Mouse (Mus musculus) forebrain, embryonic 16.5 days (tissue): ENCODE results near the gene Ptbp1. TPM values are rescaled to one million over a fixed set of nuclear protein-coding genes. Genes with fewer than 3 reads are reported as not detected.

ENCODE experiments used
- ATAC-seq: fragments of 200-750 bp; cut with Nextera tagmentation; 2 replicates; pipeline ENCODE4 v1.8.0; 2017; ENCODE audit warnings: mild to moderate bottlenecking, moderate library complexity
- H3K27ac ChIP-seq: fragments of 300-500 bp; sonication (generic); 2 replicates; pipeline ENCODE4 v1.5.1; 2014; ENCODE audit warnings: low read length, control low read depth
- H3K27me3 ChIP-seq: fragments of 300-500 bp; sonication (generic); replicated peaks from 2 replicates; pipeline ENCODE4 v1.6.1; 2014; ENCODE audit warnings: low read length; ENCODE audit not compliant: control insufficient read depth, insufficient read depth
- H3K36me3 ChIP-seq: fragments of 300-500 bp; sonication (generic); 2 replicates; pipeline ENCODE4 v1.6.1; 2014; ENCODE audit not compliant: control insufficient read depth, insufficient read depth
- H3K4me1 ChIP-seq: fragments of 300-500 bp; sonication (generic); replicated peaks from 2 replicates; pipeline ENCODE4 v1.6.1; 2014; ENCODE audit warnings: low read length; ENCODE audit not compliant: control insufficient read depth, insufficient read depth
- H3K4me2 ChIP-seq: fragments of 300-500 bp; sonication (generic); 2 replicates; pipeline ENCODE4 v1.6.1; 2014; ENCODE audit warnings: mild to moderate bottlenecking, low read length, control low read depth
- H3K4me3 ChIP-seq: fragments of 300-500 bp; sonication (generic); replicated peaks from 2 replicates; pipeline ENCODE4 v1.5.1; 2014; ENCODE audit warnings: mild to moderate bottlenecking, low read length, control low read depth
- H3K9ac ChIP-seq: fragments of 300-500 bp; sonication (generic); replicated peaks from 2 replicates; pipeline ENCODE4 v1.6.1; 2014; ENCODE audit warnings: low read depth, low read length, control low read depth
- H3K9me3 ChIP-seq: fragments of 300-500 bp; sonication (generic); 2 replicates; pipeline ENCODE4 v1.6.1; 2016; ENCODE audit warnings: low read length; ENCODE audit not compliant: control insufficient read depth
- WGBS: fragments of 180-500 bp; shearing (Covaris S2); extraction: QIAGEN DNeasy Blood & Tissue Kit; methylation state at CpG from one replicate; pipeline ENCODE4 v1.1.7; 2014; 5-methylcytosine and 5-hydroxymethylcytosine counted together
- polyA plus RNA-seq: library from polyadenylated mRNA; unstranded; fragments of >200 nt; fragmentation: Nextera tagmentation; extraction: Ambion mirVana; gene quantifications from 2 replicates; pipeline ENCODE4 v1.2.1, GENCODE M21; 2015

The Ptbp1 gene
- polyA plus RNA-seq, 1 experiment from 2014 or later = 98.3 TPM

DNA sequence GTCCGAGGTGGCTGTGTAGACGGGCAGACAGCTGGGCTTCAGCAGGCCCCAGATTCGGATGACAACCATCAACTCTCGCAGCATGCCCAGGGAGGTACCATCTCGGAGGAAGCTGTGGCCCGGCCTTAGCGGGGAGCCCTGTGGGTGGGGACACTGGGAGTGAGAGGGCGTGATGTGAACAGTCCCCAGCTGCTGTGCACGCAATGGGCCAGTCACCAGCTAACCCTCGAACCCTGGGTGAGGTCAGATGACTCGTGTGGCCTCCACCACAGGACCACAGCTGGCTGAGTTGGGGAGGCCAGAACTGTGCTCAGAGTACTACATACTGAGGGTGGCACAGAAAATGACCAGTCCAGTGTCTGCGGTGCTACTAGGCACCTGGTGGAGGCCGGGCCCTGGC is 42.6 kb downstream of the Ptbp1 start:
- Histone ChIP-seq H3K27ac (no peak overlapping the region), H3K9ac (no peak overlapping the region), H3K9me3 (no peaks in the 10 kb centered on the region), H3K27me3 (no peaks in the 10 kb centered on the region), H3K4me3 (no peak overlapping the region), H3K4me2 (no peak overlapping the region), H3K4me1 (peaks cover 13% of the 10 kb centered on the region), H3K36me3 (peaks cover 13% of the 10 kb centered on the region)
- 84% methylated on average over 13 of the region's 13 CpGs for WGBS
- ATAC-seq = no peak

DNA sequence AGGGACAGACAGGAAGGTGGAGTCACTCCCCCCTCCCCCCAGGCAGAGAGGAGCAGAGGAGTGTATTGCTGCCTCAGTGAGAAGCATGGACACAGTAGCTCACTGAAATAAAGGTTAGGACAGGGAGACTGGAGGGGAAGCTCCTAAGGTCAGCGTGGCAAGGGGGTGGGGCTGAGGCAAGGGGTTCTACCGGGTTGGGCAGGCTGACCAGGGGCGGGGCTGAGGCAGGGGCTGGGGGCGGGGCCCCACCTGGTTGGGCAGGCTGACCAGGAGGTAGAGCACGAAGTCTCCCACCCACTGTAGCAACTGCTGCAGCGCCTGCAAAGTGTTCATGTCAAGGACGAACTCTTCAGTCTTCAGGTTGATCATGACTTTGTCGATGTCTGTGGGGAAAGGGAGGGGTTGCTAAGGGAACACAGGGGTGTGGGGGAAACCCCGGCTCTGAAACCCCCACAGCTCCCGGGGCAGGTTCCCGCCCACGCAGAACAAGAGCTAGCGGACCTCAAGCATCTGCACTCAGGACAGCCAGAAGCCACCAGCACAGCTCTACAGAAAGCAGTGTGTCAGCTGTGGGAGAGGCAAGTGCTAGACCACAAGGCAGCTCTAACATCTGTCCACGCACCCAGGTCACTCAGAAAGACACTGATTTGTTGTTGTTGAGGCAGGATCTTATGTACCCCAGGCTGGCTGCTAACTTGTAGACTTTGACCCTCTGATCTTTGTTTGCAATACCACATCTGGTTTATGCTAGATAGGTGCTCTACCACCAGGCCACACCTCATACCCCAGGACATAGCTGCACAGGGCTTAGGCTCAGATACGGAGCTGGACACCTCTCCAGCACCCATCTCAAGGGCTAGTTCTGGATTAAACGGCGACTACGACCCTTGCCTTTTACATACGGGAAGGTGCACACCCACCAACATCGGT is 43.4 kb downstream of the Ptbp1 start:
- 54% methylated on average over 20 of the region's 20 CpGs for WGBS
- no peak overlapping the region for H3K27ac ChIP-seq
- ATAC-seq = no peak
- no peaks in the 10 kb centered on the region for H3K27me3 ChIP-seq
- H3K9ac ChIP-seq = no peak overlapping the region
- no peaks in the 10 kb centered on the region for H3K9me3 ChIP-seq
- H3K36me3 ChIP-seq = peaks cover 13% of the 10 kb centered on the region
- H3K4me1 ChIP-seq = peaks cover 13% of the 10 kb centered on the region
- no peak overlapping the region for H3K4me2 ChIP-seq
- no peak overlapping the region for H3K4me3 ChIP-seq

- peak; percentile 79 for ATAC-seq
- Histone ChIP-seq H3K36me3 (peaks cover 16% of the 10 kb centered on the region), H3K4me3 (no peak overlapping the region), H3K27me3 (no peaks in the 10 kb centered on the region), H3K9ac (no peak overlapping the region; the same call in 1 of the 2 replicates), H3K4me1 (peaks cover 13% of the 10 kb centered on the region), H3K9me3 (no peaks in the 10 kb centered on the region), H3K27ac (no peak overlapping the region), H3K4me2 (no peak overlapping the region)
- WGBS = 14% methylated on average over 2 of the region's 2 CpGs
Measured at GRCm38 (mm10) chr10:79900951-79901410, 46.8 kb downstream of the Ptbp1 start.

DNA sequence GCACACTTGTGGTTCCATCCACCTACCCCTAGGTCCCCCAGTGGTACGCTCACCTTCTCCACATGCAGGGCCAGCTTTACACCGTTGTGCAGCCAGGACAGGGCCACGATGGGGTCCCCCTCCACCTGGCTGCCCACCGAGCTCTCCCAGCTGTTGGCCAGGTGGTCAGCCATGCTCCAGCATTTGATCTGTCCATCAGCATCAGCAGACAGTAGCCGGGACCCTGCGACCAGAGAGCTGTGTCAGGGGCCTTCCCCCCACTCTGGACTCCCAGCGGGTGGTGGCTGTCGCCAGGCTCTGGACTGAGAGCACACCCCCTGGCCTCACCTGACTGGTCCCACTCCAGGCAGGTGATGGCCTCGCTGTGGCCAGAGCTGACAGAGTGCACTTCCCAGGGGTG is 52.5 kb downstream of the Ptbp1 start:
- Histone ChIP-seq H3K4me1 (peaks cover 9% of the 10 kb centered on the region), H3K9ac (no peak overlapping the region), H3K9me3 (no peaks in the 10 kb centered on the region), H3K27ac (no peak overlapping the region), H3K36me3 (peaks cover 6% of the 10 kb centered on the region), H3K4me3 (no peak overlapping the region), H3K4me2 (no peak overlapping the region), H3K27me3 (no peaks in the 10 kb centered on the region)
- WGBS = 95% methylated on average over 9 of the region's 9 CpGs
- no peak for ATAC-seq

DNA sequence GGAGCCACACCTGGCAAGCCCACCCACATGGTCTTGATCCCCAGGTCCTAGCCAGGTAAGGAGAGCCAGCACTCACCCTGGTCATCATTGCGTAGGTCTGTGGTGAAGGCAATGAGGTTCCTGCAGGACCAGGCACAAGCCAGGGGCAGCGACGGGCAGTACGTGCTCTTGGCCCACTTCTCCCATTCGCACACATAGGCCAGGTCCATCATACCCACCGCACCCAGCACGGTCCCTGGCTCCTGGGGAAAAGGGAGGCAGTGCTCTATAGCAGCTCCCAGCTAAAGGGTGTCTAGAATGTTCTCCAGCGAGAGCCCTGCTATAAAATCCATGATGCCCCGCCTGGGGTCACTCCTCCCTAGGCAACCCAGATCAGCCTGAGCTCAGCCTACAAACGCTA is 53.2 kb downstream of the Ptbp1 start:
- H3K27ac ChIP-seq = no peak overlapping the region
- peaks cover 6% of the 10 kb centered on the region for H3K36me3 ChIP-seq
- no peaks in the 10 kb centered on the region for H3K27me3 ChIP-seq
- WGBS = 95% methylated on average over 10 of the region's 10 CpGs
- H3K9me3 ChIP-seq = no peaks in the 10 kb centered on the region
- no peak for ATAC-seq
- H3K4me3 ChIP-seq = no peak overlapping the region
- peaks cover 9% of the 10 kb centered on the region for H3K4me1 ChIP-seq
- no peak overlapping the region for H3K9ac ChIP-seq
- no peak overlapping the region for H3K4me2 ChIP-seq

DNA sequence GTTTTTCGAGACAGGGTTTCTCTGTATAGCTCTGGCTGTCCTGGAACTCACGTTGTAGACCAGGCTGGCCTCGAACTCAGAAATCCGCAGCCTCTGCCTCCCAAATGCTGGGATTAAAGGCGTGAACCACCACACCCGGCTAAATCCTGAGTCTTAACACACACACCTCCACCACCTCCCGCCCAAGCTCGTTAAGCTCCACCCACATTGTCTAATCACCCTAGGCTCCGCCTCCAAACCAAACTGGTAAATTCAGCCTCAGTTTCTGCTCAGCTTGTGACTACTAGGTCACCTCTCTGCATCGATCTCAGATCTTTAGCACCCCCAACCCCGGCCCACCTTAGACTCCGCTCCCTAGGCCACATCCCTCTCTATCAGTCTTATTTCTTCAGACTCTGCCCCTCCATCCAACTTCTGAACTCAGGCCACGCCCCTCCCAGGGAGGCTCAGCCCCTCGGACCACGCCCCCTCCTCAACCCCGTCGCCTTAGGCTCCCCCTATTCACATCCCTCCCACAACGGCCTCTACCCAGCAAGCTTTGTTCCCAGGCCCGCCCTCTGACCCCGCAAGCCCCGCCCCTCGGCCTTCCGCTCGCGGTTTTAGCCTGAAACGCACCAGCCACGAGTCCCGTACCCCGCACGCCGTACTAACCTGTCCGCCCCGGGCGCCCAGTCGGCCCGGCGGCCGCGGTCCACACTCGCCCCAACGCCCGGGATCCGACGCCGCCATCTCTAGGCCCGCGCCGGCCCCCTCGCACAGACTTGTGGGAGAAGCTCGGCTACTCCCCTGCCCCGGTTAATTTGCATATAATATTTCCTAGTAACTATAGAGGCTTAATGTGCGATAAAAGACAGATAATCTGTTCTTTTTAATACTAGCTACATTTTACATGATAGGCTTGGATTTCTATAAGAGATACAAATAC is 54.2 kb downstream of the Ptbp1 start, which contains the start of gene Med16:
Gene Med16 (minus strand): TSS at position 757 of the 925 bp plus-strand sequence.
- H3K4me3 ChIP-seq = peak within 1 kb of the TSS; percentile 94
- H3K4me2 ChIP-seq = peak within 1 kb of the TSS; percentile 55
- no peaks in the 10 kb centered on the region for H3K9me3 ChIP-seq
- 1% methylated on average over 52 of the region's 52 CpGs for WGBS
- H3K27me3 ChIP-seq = no peaks in the 10 kb centered on the region
- H3K36me3 ChIP-seq = peaks cover 8% of the 10 kb centered on the region
- peak within 1 kb of the TSS; percentile 99 for H3K9ac ChIP-seq
- ATAC-seq = peak; percentile 91
- peaks cover 9% of the 10 kb centered on the region for H3K4me1 ChIP-seq
- H3K27ac ChIP-seq = peak within 1 kb of the TSS; percentile 99

DNA sequence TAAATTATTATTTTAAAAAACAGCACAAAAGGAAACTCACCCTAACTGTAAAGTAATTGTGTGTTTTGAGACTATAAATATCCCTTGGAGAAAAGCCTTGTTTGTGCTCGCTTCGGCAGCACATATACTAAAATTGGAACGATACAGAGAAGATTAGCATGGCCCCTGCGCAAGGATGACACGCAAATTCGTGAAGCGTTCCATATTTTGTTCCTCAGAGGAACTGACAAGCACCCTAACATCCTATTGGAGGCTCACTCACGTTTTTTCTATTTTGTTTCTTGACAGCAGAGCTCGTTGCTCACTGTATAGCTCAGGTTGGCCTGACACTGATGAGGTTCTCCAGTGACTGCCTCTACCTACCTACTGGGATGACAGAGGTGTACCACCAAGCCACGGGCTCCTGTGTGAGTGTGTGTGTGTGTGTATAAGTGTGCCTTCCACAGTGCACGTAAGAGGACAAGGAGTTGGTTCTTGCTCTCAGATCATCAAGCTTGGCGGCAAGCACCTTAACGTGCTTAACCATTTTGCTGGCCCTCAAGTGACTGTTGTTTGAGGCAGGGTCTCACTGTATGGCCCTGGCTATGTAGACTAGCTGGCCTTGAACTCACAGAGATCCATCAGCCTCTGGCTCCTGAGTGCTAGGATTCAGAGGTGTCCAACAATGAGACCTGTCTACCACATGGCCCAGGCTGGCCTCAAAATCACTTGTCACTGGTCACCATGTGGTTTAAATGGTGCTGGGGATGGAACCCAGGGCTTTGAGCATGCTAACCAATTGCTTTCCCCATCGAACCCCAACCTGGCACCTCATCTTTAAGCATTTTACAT is 55.1 kb downstream of the Ptbp1 start:
- Histone ChIP-seq H3K27me3 (no peaks in the 10 kb centered on the region), H3K4me1 (peaks cover 15% of the 10 kb centered on the region), H3K4me2 (peak overlapping the region; percentile 55), H3K27ac (peak overlapping the region; percentile 92), H3K36me3 (peaks cover 8% of the 10 kb centered on the region), H3K9me3 (no peaks in the 10 kb centered on the region), H3K4me3 (peak overlapping the region; percentile 27), H3K9ac (peak overlapping the region; percentile 51)
- 24% methylated on average over 14 of the region's 14 CpGs for WGBS
- peak; percentile 60 for ATAC-seq

DNA sequence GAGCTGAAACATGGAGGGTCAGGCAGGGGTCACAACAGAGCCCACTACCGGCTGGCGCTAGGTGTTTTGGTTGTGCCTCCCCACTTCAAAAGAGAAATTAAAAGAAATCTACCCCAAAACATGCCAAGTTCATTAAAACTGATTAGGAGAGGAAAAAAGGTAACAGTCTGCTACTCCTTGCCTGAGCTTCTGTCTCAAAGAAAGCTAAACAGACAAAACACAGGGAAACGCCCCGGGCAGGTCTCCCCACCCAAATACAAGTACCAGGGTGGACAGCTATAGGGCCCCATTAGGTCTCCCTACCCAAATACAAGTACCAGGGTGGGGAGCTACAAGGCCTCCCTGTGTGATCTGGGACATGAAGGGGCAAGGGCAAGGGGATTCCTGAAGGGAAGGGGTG is 56.3 kb downstream of the Ptbp1 start, which contains the start of gene Gm26602:
Gene Gm26602 (plus strand): TSS at position 301 of the 400 bp plus-strand sequence.
- WGBS = 91% methylated on average over 4 of the region's 4 CpGs
- no peak within 1 kb of the TSS; the same call in 1 of the 2 replicates for H3K4me2 ChIP-seq
- no peak within 1 kb of the TSS for H3K9ac ChIP-seq
- H3K27me3 ChIP-seq = no peaks in the 10 kb centered on the region
- H3K36me3 ChIP-seq = peaks cover 2% of the 10 kb centered on the region; the same call in 1 of the 2 replicates
- peaks cover 27% of the 10 kb centered on the region for H3K4me1 ChIP-seq
- peak within 1 kb of the TSS; percentile 92 for H3K27ac ChIP-seq
- no peak for ATAC-seq
- H3K4me3 ChIP-seq = no peak within 1 kb of the TSS
- no peaks in the 10 kb centered on the region for H3K9me3 ChIP-seq
